Mouse (Mus musculus) small intestine, adult 2 months (tissue): Measurements from ENCODE around the gene Flot2. TPM values are rescaled to one million over a fixed set of nuclear protein-coding genes. Genes with fewer than 3 reads are reported as not detected.
A peak's percentile ranks its signal among the peaks of the same experiment; 100 is the strongest.

ENCODE experiments used
- H3K27ac ChIP-seq: fragments of 200-500 bp; 2 replicates; pipeline ENCODE4 v1.5.1; 2012; ENCODE audit warnings: low read depth, low read length, control low read depth, inconsistent platforms; ENCODE audit not compliant: insufficient read depth
- H3K27me3 ChIP-seq: fragments of 200-500 bp; 2 replicates; pipeline ENCODE4 v1.6.1; 2012; ENCODE audit warnings: mild to moderate bottlenecking, moderate library complexity, low read length, inconsistent platforms; ENCODE audit not compliant: control insufficient read depth, insufficient read depth
- H3K36me3 ChIP-seq: fragments of 200-500 bp; 2 replicates; pipeline ENCODE4 v1.6.1; 2012; ENCODE audit warnings: mild to moderate bottlenecking, low read length, control low read depth, inconsistent platforms; ENCODE audit not compliant: control insufficient read depth, insufficient read depth
- H3K4me1 ChIP-seq: fragments of 200-500 bp; 2 replicates; pipeline ENCODE4 v1.6.1; 2012; ENCODE audit warnings: low read length, inconsistent platforms, mixed read lengths; ENCODE audit not compliant: control insufficient read depth, insufficient read depth, insufficient read length
- H3K4me3 ChIP-seq: fragments of 200-500 bp; 2 replicates; pipeline ENCODE4 v1.5.1; 2012; ENCODE audit warnings: low read depth, mild to moderate bottlenecking, control low read depth, inconsistent platforms, low read length, moderate library complexity
- CTCF ChIP-seq: fragments of 200-500 bp; IDR thresholded peaks from 2 replicates; pipeline ENCODE4 v1.5.1; 2012; ENCODE audit warnings: low read depth, mild to moderate bottlenecking, control low read depth, inconsistent platforms, low read length, moderate library complexity, mixed read lengths; ENCODE audit not compliant: insufficient replicate concordance, insufficient read length; ENCODE audit errors: extremely low read depth
- POLR2A ChIP-seq: fragments of 200-500 bp; IDR thresholded peaks from 2 replicates; pipeline ENCODE4 v1.6.1; 2012; ENCODE audit warnings: low read depth, mild to moderate bottlenecking, control low read depth, inconsistent platforms, low read length, moderate library complexity
- WGBS: fragments of 180-500 bp; shearing (Covaris S2); methylation state at CpG from one replicate; pipeline ENCODE4 v1.1.7; 2018; 5-methylcytosine and 5-hydroxymethylcytosine counted together
- polyA plus RNA-seq: library from polyadenylated mRNA; depleted of rRNA; stranded (reverse); fragments of >200 nt; gene quantifications from 2 replicates; pipeline ENCODE4 v1.2.3, GENCODE M21; 2012; rRNA removed

The Flot2 gene
- polyA plus RNA-seq, 1 experiment: 19.7 TPM

- under 1% methylated on average over 38 of the region's 38 CpGs for WGBS
- Histone ChIP-seq H3K27ac (peak within 1 kb of the TSS; percentile 28), H3K4me3 (peak within 1 kb of the TSS; percentile 89), H3K4me1 (peaks cover 3% of the 10 kb centered on the region; the same call in 1 of the 2 replicates), H3K27me3 (no peaks in the 10 kb centered on the region), H3K36me3 (no peaks in the 10 kb centered on the region)
- TF ChIP-seq POLR2A (peak; percentile 71), CTCF (no peak)
These were observed 56.9 kb downstream of the Flot2 start, which contains the start of gene Fam222b for GRCm38 (mm10) chr11:78094504-78095143. TSS of gene Fam222b (plus strand) at chr11:78094660.

GRCm38 (mm10) chr11:78095144-78095516, 57.4 kb downstream of the Flot2 start:
- TF ChIP-seq CTCF (no peak), POLR2A (no peak)
- H3K27me3 ChIP-seq: no peaks in the 10 kb centered on the region
- H3K4me1 ChIP-seq: peaks cover 3% of the 10 kb centered on the region; the same call in 1 of the 2 replicates
- peak overlapping the region; percentile 89 for H3K4me3 ChIP-seq
- H3K36me3 ChIP-seq: no peaks in the 10 kb centered on the region
- no peak overlapping the region for H3K27ac ChIP-seq
- 11% methylated on average over 5 of the region's 5 CpGs for WGBS

DNA sequence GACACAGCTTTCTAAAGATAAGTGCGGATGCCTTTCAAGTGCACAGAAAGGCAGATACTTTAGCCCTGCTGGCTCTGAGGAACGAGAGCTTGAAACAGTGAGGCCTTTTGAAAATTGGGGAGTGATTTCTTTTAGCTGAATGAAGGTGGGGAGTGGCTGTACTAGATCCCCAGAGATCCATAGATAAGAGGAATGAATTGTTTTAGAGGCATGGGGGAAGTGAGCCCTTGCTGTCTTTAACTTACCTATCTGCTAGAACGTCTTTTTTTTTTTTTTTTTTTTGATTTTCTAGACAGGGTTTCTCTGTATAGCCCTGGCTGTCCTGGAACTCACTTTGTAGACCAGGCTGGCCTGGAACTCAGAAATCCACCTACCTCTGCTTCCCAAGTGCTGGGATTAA, 59.3 kb downstream of the Flot2 start:
- H3K27me3 ChIP-seq: no peaks in the 10 kb centered on the region
- 52% methylated on average over 3 of the region's 3 CpGs for WGBS
- peaks cover 3% of the 10 kb centered on the region; the same call in 1 of the 2 replicates for H3K4me1 ChIP-seq
- no peak overlapping the region for H3K27ac ChIP-seq
- no peaks in the 10 kb centered on the region for H3K36me3 ChIP-seq
- TF ChIP-seq CTCF: no peak
- no peak for TF ChIP-seq POLR2A
- H3K4me3 ChIP-seq: no peak overlapping the region

- 87% methylated on average over 11 of the region's 11 CpGs for WGBS
- H3K27ac ChIP-seq: no peak overlapping the region
- no peaks in the 10 kb centered on the region for H3K27me3 ChIP-seq
- TF ChIP-seq CTCF (no peak), POLR2A (no peak)
- no peak overlapping the region for H3K4me3 ChIP-seq
- H3K36me3 ChIP-seq: no peaks in the 10 kb centered on the region
- peaks cover 6% of the 10 kb centered on the region; the same call in 1 of the 2 replicates for H3K4me1 ChIP-seq
These were observed 63.0 kb downstream of the Flot2 start for GRCm38 (mm10) chr11:78100746-78101145.

DNA sequence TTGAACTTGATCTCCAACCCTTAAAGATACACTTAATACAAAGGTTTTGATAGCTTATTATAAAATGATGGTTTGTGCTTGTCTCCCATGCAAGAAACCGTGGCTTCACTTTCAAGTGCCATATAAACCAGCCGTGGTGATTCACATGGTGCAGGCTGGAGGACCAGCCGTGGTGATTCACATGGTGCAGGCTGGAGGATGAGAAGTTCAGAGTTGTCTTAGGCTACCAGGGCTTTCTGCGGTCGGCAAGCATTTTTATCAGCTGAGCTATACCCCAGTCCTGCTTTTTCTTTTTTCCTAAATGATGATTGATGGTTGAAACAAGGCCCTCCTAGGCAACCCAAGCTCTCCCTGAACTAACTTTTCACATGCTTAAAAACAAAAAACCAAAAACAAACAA, 64.4 kb downstream of the Flot2 start:
- Histone ChIP-seq H3K4me3 (no peak overlapping the region), H3K27me3 (no peaks in the 10 kb centered on the region), H3K27ac (no peak overlapping the region), H3K4me1 (peaks cover 6% of the 10 kb centered on the region; the same call in 1 of the 2 replicates), H3K36me3 (no peaks in the 10 kb centered on the region)
- WGBS: 85% methylated on average over 5 of the region's 5 CpGs
- TF ChIP-seq CTCF (no peak), POLR2A (no peak)

DNA sequence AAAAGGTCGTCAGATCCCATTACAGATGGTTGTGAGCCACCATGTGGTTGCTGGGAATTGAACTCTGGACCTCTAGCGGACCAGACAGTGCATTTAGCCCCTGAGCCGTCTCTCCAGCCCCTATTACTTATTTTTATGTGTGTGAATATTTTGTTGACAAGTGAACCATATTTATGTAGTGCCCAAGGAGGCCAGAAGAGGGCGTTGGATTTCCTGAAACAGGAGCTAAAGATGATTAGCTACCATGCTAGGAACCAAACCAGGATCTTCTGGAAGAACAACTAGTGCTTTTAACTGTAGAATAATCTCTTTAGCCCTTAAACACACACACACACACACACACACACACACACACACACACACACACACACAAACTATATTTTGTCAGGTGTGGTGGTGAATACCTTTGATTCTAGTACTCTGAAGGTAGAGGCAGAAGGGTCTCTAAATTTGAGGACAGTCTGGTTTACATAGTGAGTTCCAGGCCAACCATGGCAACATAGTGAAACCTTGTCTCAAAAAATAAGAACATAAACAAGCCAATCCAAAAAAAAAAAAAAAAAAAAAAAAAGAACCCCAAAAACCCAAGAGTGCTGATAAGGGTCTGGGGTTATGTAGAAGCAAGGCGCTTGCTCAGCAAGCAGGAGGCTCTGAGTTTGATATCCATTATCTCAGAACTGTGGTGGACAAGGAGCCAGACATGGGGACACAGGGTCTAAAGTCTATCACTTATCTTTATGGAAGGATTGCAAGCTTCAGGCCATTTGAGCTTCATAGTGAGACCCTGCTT, 65.4 kb downstream of the Flot2 start:
- TF ChIP-seq POLR2A (no peak), CTCF (no peak)
- H3K36me3 ChIP-seq: no peaks in the 10 kb centered on the region
- no peak overlapping the region for H3K4me3 ChIP-seq
- peaks cover 6% of the 10 kb centered on the region; the same call in 1 of the 2 replicates for H3K4me1 ChIP-seq
- H3K27me3 ChIP-seq: no peaks in the 10 kb centered on the region
- WGBS: 44% methylated on average over 5 of the region's 5 CpGs
- no peak overlapping the region for H3K27ac ChIP-seq

GRCm38 (mm10) chr11:78104501-78104900, 66.8 kb downstream of the Flot2 start:
- Histone ChIP-seq H3K4me1 (peaks cover 6% of the 10 kb centered on the region; the same call in 1 of the 2 replicates), H3K27me3 (no peaks in the 10 kb centered on the region), H3K4me3 (no peak overlapping the region), H3K36me3 (no peaks in the 10 kb centered on the region), H3K27ac (no peak overlapping the region)
- TF ChIP-seq POLR2A (no peak), CTCF (no peak)
- 92% methylated on average over 5 of the region's 5 CpGs for WGBS

Other genes starting within 250 kb of the Flot2 start
- 7.3 and 13.8 TPM in 2 replicates for gene Pipox, start 143.8 kb upstream of the Flot2 start, polyA plus RNA-seq
- 0.41 and 0.46 TPM in 2 replicates for gene Sez6, start 107.1 kb upstream of the Flot2 start, polyA plus RNA-seq
- 21.7 and 33.0 TPM in 2 replicates for gene Phf12, start 55.2 kb upstream of the Flot2 start, polyA plus RNA-seq
- gene Dhrs13, start 5.7 kb upstream of the Flot2 start, polyA plus RNA-seq: 3.8 and 3.9 TPM in 2 replicates
- 12.2 and 17.3 TPM in 2 replicates for gene Eral1, start 42.5 kb downstream of the Flot2 start, polyA plus RNA-seq
- 13.1 and 29.2 TPM in 2 replicates for gene Fam222b, start 56.7 kb downstream of the Flot2 start, polyA plus RNA-seq
- gene Traf4, start 127.7 kb downstream of the Flot2 start, polyA plus RNA-seq: 50.3 and 99.5 TPM in 2 replicates
- 5.0 and 6.6 TPM in 2 replicates for gene Nek8, start 138.7 kb downstream of the Flot2 start, polyA plus RNA-seq
- 15.0 and 15.3 TPM in 2 replicates for gene Tlcd1, start 138.8 kb downstream of the Flot2 start, polyA plus RNA-seq
- 31.9 and 66.4 TPM in 2 replicates for gene Rpl23a, start 145.7 kb downstream of the Flot2 start, polyA plus RNA-seq
- 12.2 and 13.0 TPM in 2 replicates for gene Rab34, start 150.5 kb downstream of the Flot2 start, polyA plus RNA-seq
- 0.11 TPM in 1 of 2 replicates, not detected in the other for gene Proca1, start 155.5 kb downstream of the Flot2 start, polyA plus RNA-seq
- 91.3 and 125 TPM in 2 replicates for gene Sdf2, start 207.8 kb downstream of the Flot2 start, polyA plus RNA-seq
- gene Supt6, start 208.1 kb downstream of the Flot2 start, polyA plus RNA-seq: 19.2 and 28.5 TPM in 2 replicates
- gene 2610507B11Rik, start 223.8 kb downstream of the Flot2 start, polyA plus RNA-seq: 38.2 and 51.7 TPM in 2 replicates